Mouse (Mus musculus): Measurements from ENCODE around the gene Arsa. TPM values are rescaled to one million over a fixed set of nuclear protein-coding genes. Genes with fewer than 3 reads are reported as not detected.

The Arsa gene
- polyA plus RNA-seq (2012; ENCODE audit: insufficient read depth, insufficient read length, missing spikeins): 17.2 and 24.2 TPM in 2 replicates

- peaks cover 25% of the 10 kb centered on the region for H3K4me1 ChIP-seq (ENCODE audit: control insufficient read depth, insufficient read depth, insufficient read length, low read length)
- peak within 1 kb of the TSS; percentile 93 for H3K27ac ChIP-seq (replicated peaks; ENCODE audit: low read depth, low read length)
- H3K4me3 ChIP-seq (ENCODE audit: insufficient read depth, low read depth, low read length): peak within 1 kb of the TSS; percentile 68
These were observed at the start of gene Arsa for GRCm38 (mm10) chr15:89477091-89477491. Gene Arsa, minus strand, starts transcription at chr15:89477425.

- H3K4me3 ChIP-seq (ENCODE audit: insufficient read depth, low read depth, low read length): no peak overlapping the region
- no peak overlapping the region for H3K27ac ChIP-seq (replicated peaks; ENCODE audit: low read depth, low read length)
- H3K4me1 ChIP-seq (ENCODE audit: control insufficient read depth, insufficient read depth, insufficient read length, low read length): peaks cover 5% of the 10 kb centered on the region; the same call in 1 of the 2 replicates
These were observed 49.6 kb upstream of the Arsa start for GRCm38 (mm10) chr15:89526776-89527325.

DNA sequence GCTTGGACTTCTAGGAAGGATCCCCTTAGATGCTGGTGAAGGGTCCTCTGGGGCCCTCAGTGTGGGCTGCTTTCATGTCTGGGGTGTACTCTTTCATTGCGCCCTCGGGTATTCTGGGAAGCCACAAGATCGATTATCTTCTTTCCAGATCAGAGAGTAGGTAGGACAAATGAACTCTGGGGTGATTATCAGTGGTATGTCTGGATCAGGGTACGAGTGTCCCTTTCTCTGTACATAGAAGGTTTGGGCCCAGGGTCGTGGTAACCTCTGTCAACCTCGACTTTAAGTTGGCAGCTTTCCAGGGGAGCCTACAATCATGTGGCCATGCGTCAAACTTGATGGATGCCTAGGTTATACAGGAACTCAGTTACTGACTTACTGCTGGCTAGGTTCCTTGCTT lies 48.7 kb upstream of the Arsa start:
- H3K4me1 ChIP-seq (ENCODE audit: control insufficient read depth, insufficient read depth, insufficient read length, low read length): peaks cover 5% of the 10 kb centered on the region; the same call in 1 of the 2 replicates
- no peak overlapping the region for H3K4me3 ChIP-seq (ENCODE audit: insufficient read depth, low read depth, low read length)
- no peak overlapping the region for H3K27ac ChIP-seq (replicated peaks; ENCODE audit: low read depth, low read length)

DNA sequence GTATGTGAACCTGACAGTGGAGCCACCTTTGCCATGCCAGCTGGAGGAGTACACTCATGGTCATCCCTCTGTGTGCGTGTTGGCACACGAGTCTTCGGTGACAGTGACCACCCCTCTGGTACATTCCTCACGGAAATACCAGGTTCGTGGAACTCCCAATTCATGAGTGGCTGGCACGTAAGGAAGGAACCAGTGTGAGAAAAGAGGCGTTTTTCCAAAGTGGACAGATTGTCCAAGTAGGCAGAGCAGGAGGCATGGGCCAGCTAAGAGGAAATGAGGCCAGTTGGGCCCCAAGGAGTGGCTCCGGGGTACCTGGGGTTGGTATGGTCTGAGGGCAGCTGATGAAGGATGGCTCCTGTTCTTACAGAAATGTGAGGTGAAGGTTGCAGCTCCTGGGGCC lies 48.2 kb upstream of the Arsa start:
- H3K27ac ChIP-seq (replicated peaks; ENCODE audit: low read depth, low read length): no peak overlapping the region
- H3K4me3 ChIP-seq (ENCODE audit: insufficient read depth, low read depth, low read length): no peak overlapping the region
- peaks cover 5% of the 10 kb centered on the region; the same call in 1 of the 2 replicates for H3K4me1 ChIP-seq (ENCODE audit: control insufficient read depth, insufficient read depth, insufficient read length, low read length)

DNA sequence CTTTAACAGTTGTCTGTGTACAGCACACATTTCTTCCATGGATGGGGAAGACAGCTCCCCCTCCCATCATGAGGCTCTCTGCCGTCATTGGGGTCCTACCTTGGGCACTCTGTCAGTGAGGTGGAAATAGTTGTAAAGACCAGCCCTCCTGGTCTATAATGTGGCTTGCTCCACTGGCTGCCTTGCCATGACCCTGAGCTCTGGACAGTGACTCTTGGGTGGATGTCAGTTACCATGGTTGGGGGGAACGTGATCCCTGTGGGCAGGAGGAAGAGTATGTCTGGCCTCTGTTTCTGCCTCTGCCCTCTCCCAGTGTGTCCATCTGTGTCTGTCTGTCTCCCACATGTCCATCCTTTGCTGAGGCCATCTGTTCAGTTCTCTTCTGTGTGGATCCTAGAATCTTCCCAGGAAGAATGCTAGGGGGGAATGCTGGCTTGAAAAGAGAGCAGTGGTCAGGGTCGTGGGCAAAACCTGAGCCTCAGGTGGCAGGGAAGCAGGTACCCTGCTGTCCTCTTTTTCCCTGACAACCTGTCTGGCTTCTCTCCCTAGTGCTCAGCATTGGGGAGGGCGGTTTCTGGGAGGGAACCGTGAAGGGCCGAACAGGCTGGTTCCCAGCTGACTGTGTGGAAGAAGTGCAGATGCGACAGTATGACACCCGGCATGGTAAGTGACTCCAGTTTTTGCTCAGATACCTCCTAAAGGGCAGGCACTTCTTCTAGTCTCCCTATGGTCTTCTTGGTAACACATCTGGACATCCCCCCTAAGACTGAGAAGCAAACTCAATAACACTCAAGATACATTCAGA lies 47.6 kb upstream of the Arsa start:
- H3K4me3 ChIP-seq (ENCODE audit: insufficient read depth, low read depth, low read length): no peak overlapping the region
- no peak overlapping the region for H3K27ac ChIP-seq (replicated peaks; ENCODE audit: low read depth, low read length)
- H3K4me1 ChIP-seq (ENCODE audit: control insufficient read depth, insufficient read depth, insufficient read length, low read length): peaks cover 5% of the 10 kb centered on the region; the same call in 1 of the 2 replicates

DNA sequence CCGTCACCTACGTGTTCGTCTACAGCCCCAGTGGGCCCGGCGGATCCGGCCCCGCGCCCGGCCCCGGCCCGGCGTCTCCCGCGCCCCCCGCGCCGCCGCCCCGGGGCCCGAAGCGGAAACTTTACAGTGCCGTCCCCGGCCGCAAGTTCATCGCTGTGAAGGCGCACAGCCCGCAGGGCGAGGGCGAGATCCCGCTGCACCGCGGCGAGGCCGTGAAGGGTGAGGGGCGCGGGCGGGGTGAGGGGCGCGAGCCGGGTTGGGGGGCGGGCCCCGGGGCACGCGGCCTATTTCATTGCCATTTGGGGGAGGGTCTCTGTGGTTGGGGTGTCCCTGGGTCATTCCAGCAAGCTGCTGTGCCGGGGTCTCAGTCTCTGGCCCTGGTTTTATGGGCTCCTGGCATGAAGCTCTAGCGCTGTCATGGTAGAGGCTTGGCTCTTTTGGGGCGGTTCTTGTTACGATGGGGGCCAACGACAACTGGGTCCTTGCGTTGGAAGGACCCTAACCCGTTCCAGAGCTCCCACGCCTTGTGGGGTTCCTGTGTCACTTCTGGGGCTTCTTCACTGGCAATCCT lies 46.9 kb upstream of the Arsa start:
- H3K4me1 ChIP-seq (ENCODE audit: control insufficient read depth, insufficient read depth, insufficient read length, low read length): peaks cover 8% of the 10 kb centered on the region
- H3K4me3 ChIP-seq (ENCODE audit: insufficient read depth, low read depth, low read length): peak overlapping the region; percentile 36; the same call in 1 of the 2 replicates
- H3K27ac ChIP-seq (replicated peaks; ENCODE audit: low read depth, low read length): no peak overlapping the region

GRCm38 (mm10) chr15:89523283-89523832 lies 46.1 kb upstream of the Arsa start:
- no peak overlapping the region for H3K27ac ChIP-seq (replicated peaks; ENCODE audit: low read depth, low read length)
- peak overlapping the region; percentile 63 for H3K4me3 ChIP-seq (ENCODE audit: insufficient read depth, low read depth, low read length)

DNA sequence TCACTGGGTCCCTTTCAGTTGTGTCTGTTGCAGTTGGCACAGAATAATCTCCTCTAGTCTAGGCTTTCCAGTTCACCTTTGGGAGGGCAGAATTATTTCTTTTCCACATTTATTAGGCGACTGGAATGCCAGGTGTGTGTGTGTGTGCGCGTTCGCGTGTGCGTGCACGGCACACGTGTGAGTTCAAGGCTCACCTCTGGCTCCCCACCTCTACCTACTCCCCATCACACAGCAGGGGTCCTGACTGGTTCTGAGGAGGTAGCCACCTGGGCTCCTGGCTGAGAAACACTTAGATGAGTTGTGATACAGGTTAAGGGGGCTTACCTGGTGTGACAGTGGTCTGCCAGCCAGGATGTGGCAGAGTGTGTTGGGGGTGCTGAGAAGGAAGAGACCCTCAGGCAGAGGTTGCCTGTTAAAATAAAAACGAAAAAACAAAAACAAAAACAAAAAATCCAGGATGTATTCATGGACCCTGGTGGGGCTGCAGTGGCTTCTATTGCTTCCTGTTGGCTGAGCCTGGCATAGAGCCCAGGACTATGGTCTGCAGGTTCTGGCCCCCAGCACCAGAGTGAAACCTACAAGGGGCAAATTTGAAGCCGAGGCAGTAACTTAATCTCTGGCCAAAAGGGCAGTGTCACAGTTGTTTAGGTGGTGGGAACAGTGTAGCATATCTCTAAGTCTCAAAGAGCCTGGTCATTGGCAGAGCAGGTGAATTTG lies 45.5 kb upstream of the Arsa start:
- Histone ChIP-seq H3K4me1 (ENCODE audit: control insufficient read depth, insufficient read depth, insufficient read length, low read length) (peaks cover 11% of the 10 kb centered on the region), H3K27ac (replicated peaks; ENCODE audit: low read depth, low read length) (no peak overlapping the region), H3K4me3 (ENCODE audit: insufficient read depth, low read depth, low read length) (0 out of 2 replicates have a peak overlapping the region, but pooled peaks have one; percentile 63)

More at GRCm38 (mm10) chr15:89523283-89523832, 46.1 kb upstream of the Arsa start:
- H3K4me1 ChIP-seq (ENCODE audit: control insufficient read depth, insufficient read depth, insufficient read length, low read length): peaks cover 9% of the 10 kb centered on the region

DNA sequence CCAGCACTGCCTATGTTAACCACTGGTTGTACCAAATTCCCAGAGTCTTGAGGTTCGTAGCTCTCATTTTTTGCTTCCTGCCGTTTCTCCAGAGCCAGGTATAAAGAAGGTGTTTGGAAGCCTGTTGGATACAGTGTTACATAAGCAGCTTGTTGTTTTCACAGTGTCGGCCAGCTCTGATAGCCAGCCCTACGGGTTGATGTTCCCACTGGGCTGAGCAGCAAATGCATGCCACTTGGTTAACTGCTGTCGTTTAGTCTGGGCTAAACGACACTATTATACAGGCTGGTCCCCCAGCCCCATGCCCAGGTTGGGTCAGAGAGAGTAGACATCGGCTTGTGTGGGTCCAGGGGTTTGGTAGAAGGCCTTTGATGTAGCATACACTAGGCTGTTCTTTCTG lies 44.7 kb upstream of the Arsa start:
- Histone ChIP-seq H3K4me1 (ENCODE audit: control insufficient read depth, insufficient read depth, insufficient read length, low read length) (peaks cover 11% of the 10 kb centered on the region), H3K4me3 (ENCODE audit: insufficient read depth, low read depth, low read length) (no peak overlapping the region), H3K27ac (replicated peaks; ENCODE audit: low read depth, low read length) (no peak overlapping the region)

DNA sequence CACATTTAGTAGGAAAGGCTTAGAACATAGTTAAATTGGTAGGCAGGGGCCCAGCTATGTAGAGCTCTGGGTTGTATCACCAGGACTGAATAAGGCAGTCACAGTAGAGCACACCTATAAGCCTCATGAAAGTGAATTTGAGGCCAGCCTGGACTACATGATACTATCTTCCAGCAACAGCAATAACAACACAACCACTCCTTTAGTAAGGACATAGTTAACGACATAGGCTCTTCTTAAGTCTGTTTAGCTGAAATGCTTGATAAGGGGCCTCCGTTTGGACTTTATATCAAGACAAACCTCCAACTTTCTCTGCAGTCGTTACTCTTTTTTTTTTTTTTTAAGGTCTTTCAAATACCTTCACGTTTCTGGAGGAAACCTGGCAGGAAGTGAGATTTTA lies 35.5 kb upstream of the Arsa start:
- Histone ChIP-seq H3K4me1 (ENCODE audit: control insufficient read depth, insufficient read depth, insufficient read length, low read length) (no peaks in the 10 kb centered on the region; the same call in 1 of the 2 replicates), H3K27ac (replicated peaks; ENCODE audit: low read depth, low read length) (no peak overlapping the region)

DNA sequence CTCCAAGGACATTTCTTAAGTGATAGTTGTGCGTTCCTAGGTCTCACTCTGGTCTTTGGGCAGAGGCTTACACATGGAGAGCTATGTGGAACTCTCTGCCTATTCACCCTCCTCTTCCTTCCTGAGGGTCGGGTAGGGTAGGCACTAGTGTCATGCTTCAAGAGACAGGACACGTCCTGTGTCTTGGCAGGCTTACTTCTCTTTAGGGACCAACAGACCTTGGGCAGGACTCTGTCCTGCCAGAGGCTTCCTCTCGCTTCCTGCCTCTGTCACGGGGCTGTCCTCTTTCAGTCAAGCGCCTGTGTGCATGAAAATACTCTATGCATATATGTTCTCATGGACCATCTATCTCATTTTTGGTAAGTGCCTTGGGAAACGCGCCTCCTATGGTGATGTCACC lies 30.5 kb upstream of the Arsa start:
- Histone ChIP-seq H3K27ac (replicated peaks; ENCODE audit: low read depth, low read length) (no peak overlapping the region), H3K4me3 (ENCODE audit: insufficient read depth, low read depth, low read length) (no peak overlapping the region), H3K4me1 (ENCODE audit: control insufficient read depth, insufficient read depth, insufficient read length, low read length) (peaks cover 8% of the 10 kb centered on the region)

More for the DNA sequence above, 35.5 kb upstream of the Arsa start:
- no peak overlapping the region for H3K4me3 ChIP-seq (ENCODE audit: insufficient read depth, low read depth, low read length)

- no peak overlapping the region for H3K27ac ChIP-seq (replicated peaks; ENCODE audit: low read depth, low read length)
- H3K4me3 ChIP-seq (ENCODE audit: insufficient read depth, low read depth, low read length): no peak overlapping the region
- peaks cover 16% of the 10 kb centered on the region for H3K4me1 ChIP-seq (ENCODE audit: control insufficient read depth, insufficient read depth, insufficient read length, low read length)
These were observed 27.6 kb upstream of the Arsa start for GRCm38 (mm10) chr15:89504838-89505237.

GRCm38 (mm10) chr15:89501321-89501720 lies 24.1 kb upstream of the Arsa start:
- Histone ChIP-seq H3K27ac (replicated peaks; ENCODE audit: low read depth, low read length) (no peak overlapping the region; the same call in 1 of the 2 replicates), H3K4me1 (ENCODE audit: control insufficient read depth, insufficient read depth, insufficient read length, low read length) (peaks cover 24% of the 10 kb centered on the region), H3K4me3 (ENCODE audit: insufficient read depth, low read depth, low read length) (peak overlapping the region; percentile 77)

DNA sequence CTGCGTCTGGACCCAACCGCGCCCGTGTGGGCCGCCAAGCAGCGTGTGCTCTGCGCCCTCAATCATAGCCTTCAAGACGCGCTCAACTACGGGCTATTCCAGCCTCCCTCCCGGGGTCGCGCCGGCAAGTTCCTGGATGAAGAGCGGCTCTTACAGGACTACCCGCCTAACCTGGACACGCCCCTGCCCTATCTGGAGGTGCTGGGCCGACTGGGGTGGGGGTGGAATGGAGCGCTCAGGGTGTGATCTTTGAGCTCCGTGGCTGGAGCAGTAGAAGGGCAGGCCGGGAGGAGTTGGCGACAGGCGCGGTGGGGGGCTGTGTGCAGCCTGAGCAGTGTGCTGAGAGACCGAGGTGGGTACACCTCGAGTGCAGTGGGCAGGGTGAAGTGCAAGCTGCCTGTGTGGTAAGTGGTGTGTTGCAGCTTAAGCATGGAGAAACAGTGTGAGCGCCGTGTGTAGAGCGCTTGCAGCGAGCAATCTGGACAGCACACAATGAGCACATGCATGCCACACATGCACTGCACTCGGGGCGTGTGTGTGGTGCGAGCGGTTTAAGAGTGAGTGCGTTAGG lies 23.1 kb upstream of the Arsa start:
- peak overlapping the region; percentile 39 for H3K27ac ChIP-seq (replicated peaks; ENCODE audit: low read depth, low read length)

More for the DNA sequence above, 23.1 kb upstream of the Arsa start:
- Histone ChIP-seq H3K4me1 (ENCODE audit: control insufficient read depth, insufficient read depth, insufficient read length, low read length) (peaks cover 26% of the 10 kb centered on the region), H3K4me3 (ENCODE audit: insufficient read depth, low read depth, low read length) (peak overlapping the region; percentile 77)
